Mouse (Mus musculus) embryonic facial prominence, embryonic 12.5 days (tissue): Measurements from ENCODE around the gene Trir. TPM values are rescaled to one million over a fixed set of nuclear protein-coding genes. Genes with fewer than 3 reads are reported as not detected.

Experiments
- ATAC-seq: fragments of 200-750 bp; cut with Nextera tagmentation; 2 replicates; pipeline ENCODE4 v1.8.0; 2017; ENCODE audit not compliant: insufficient number of reproducible peaks, insufficient read depth, low FRiP score, low TSS enrichment
- H3K27ac ChIP-seq: fragments of 300-500 bp; sonication (generic); 2 replicates; pipeline ENCODE4 v1.5.1; 2016; ENCODE audit warnings: mild to moderate bottlenecking
- H3K27me3 ChIP-seq: fragments of 300-500 bp; sonication (generic); 2 replicates; pipeline ENCODE4 v1.6.1; 2016; ENCODE audit warnings: mild to moderate bottlenecking, moderate library complexity
- H3K36me3 ChIP-seq: fragments of 300-500 bp; sonication (generic); 2 replicates; pipeline ENCODE4 v1.6.1; 2016; ENCODE audit warnings: mild to moderate bottlenecking
- H3K4me1 ChIP-seq: fragments of 300-500 bp; sonication (generic); 2 replicates; pipeline ENCODE4 v1.6.1; 2016
- H3K4me2 ChIP-seq: fragments of 300-500 bp; sonication (generic); replicated peaks from 2 replicates; pipeline ENCODE4 v1.6.1; 2016; ENCODE audit warnings: mild to moderate bottlenecking, moderate library complexity
- H3K4me3 ChIP-seq: fragments of 300-500 bp; sonication (generic); 2 replicates; pipeline ENCODE4 v1.5.1; 2016; ENCODE audit warnings: mild to moderate bottlenecking
- H3K9ac ChIP-seq: fragments of 300-500 bp; sonication (generic); 2 replicates; pipeline ENCODE4 v1.6.1; 2016; ENCODE audit warnings: mild to moderate bottlenecking, moderate library complexity
- H3K9me3 ChIP-seq: fragments of 300-500 bp; sonication (generic); 2 replicates; pipeline ENCODE4 v1.6.1; 2016; ENCODE audit warnings: mild to moderate bottlenecking, moderate library complexity
- WGBS: fragments of 180-500 bp; shearing (Covaris S2); methylation state at CpG from one replicate; pipeline ENCODE4 v1.1.7; 2016; 5-methylcytosine and 5-hydroxymethylcytosine counted together
- polyA plus RNA-seq: library from polyadenylated mRNA; unstranded; fragments of >200 nt; fragmentation: Nextera tagmentation; extraction: Ambion mirVana; gene quantifications from 2 replicates; pipeline ENCODE4 v1.2.1, GENCODE M21; 2016

The Trir gene
- polyA plus RNA-seq, 1 experiment from 2014 or later: 160 TPM

- Histone ChIP-seq H3K27ac (peak overlapping the region; percentile 91), H3K9me3 (no peaks in the 10 kb centered on the region), H3K4me2 (peak overlapping the region; percentile 97), H3K27me3 (no peaks in the 10 kb centered on the region), H3K4me1 (peaks cover 34% of the 10 kb centered on the region), H3K36me3 (peaks cover 52% of the 10 kb centered on the region), H3K9ac (peak overlapping the region; percentile 99), H3K4me3 (peak overlapping the region; percentile 96)
- ATAC-seq: no peak
- WGBS: 2% methylated on average over 13 of the region's 13 CpGs
Observed at GRCm38 (mm10) chr8:85027516-85027855, 863 bp downstream of the Trir start.

- peak overlapping the region; percentile 97 for H3K4me2 ChIP-seq
- ATAC-seq: no peak
- no peaks in the 10 kb centered on the region for H3K27me3 ChIP-seq
- 30% methylated on average over 2 of the region's 2 CpGs for WGBS
- peak overlapping the region; percentile 99 for H3K9ac ChIP-seq
- H3K4me3 ChIP-seq: peak overlapping the region; percentile 96
- peaks cover 52% of the 10 kb centered on the region for H3K36me3 ChIP-seq
- H3K9me3 ChIP-seq: no peaks in the 10 kb centered on the region
- peak overlapping the region; percentile 23; the same call in 1 of the 2 replicates for H3K27ac ChIP-seq
- peaks cover 34% of the 10 kb centered on the region for H3K4me1 ChIP-seq
Observed at GRCm38 (mm10) chr8:85027922-85028321, 1.3 kb downstream of the Trir start.

- Histone ChIP-seq H3K4me2 (peak overlapping the region; percentile 97), H3K9me3 (no peaks in the 10 kb centered on the region), H3K27ac (0 out of 2 replicates have a peak overlapping the region, but pooled peaks have one; percentile 23), H3K4me1 (peaks cover 30% of the 10 kb centered on the region), H3K4me3 (no peak overlapping the region), H3K9ac (no peak overlapping the region; the same call in 1 of the 2 replicates), H3K27me3 (no peaks in the 10 kb centered on the region), H3K36me3 (peaks cover 48% of the 10 kb centered on the region)
- no peak for ATAC-seq
- 88% methylated on average over 13 of the region's 14 CpGs for WGBS
Observed at GRCm38 (mm10) chr8:85029271-85029670, 2.6 kb downstream of the Trir start.

- Histone ChIP-seq H3K4me3 (no peak overlapping the region), H3K9ac (no peak overlapping the region), H3K27me3 (no peaks in the 10 kb centered on the region), H3K36me3 (peaks cover 48% of the 10 kb centered on the region), H3K4me1 (peaks cover 23% of the 10 kb centered on the region), H3K27ac (no peak overlapping the region), H3K4me2 (no peak overlapping the region), H3K9me3 (no peaks in the 10 kb centered on the region)
- ATAC-seq: no peak
- WGBS: 86% methylated on average over 4 of the region's 4 CpGs
Observed at GRCm38 (mm10) chr8:85032622-85033311, 6.1 kb downstream of the Trir start.

GRCm38 (mm10) chr8:85033867-85034266 is 7.2 kb downstream of the Trir start:
- no peak overlapping the region for H3K9ac ChIP-seq
- H3K27me3 ChIP-seq: no peaks in the 10 kb centered on the region
- WGBS: 51% methylated on average over 1 of the region's 1 CpGs
- no peak overlapping the region for H3K4me2 ChIP-seq
- H3K36me3 ChIP-seq: peaks cover 46% of the 10 kb centered on the region
- no peak overlapping the region for H3K4me3 ChIP-seq
- H3K4me1 ChIP-seq: peaks cover 20% of the 10 kb centered on the region
- no peak overlapping the region for H3K27ac ChIP-seq
- ATAC-seq: no peak
- H3K9me3 ChIP-seq: no peaks in the 10 kb centered on the region

- Histone ChIP-seq H3K4me1 (peaks cover 19% of the 10 kb centered on the region), H3K36me3 (peaks cover 37% of the 10 kb centered on the region), H3K27me3 (no peaks in the 10 kb centered on the region), H3K9me3 (no peaks in the 10 kb centered on the region), H3K27ac (0 out of 2 replicates have a peak overlapping the region, but pooled peaks have one; percentile 100), H3K9ac (peak overlapping the region; percentile 72), H3K4me3 (peak overlapping the region; percentile 87), H3K4me2 (peak overlapping the region; percentile 78)
- WGBS: 4% methylated on average over 13 of the region's 13 CpGs
- no peak for ATAC-seq
Observed at GRCm38 (mm10) chr8:85034764-85035163, 8.1 kb downstream of the Trir start.

- Histone ChIP-seq H3K36me3 (peaks cover 37% of the 10 kb centered on the region), H3K4me3 (peak overlapping the region; percentile 87), H3K9ac (peak overlapping the region; percentile 72), H3K9me3 (no peaks in the 10 kb centered on the region), H3K27me3 (no peaks in the 10 kb centered on the region), H3K27ac (peak overlapping the region; percentile 100), H3K4me1 (peaks cover 19% of the 10 kb centered on the region), H3K4me2 (peak overlapping the region; percentile 78)
- ATAC-seq: no peak
- WGBS: 7% methylated on average over 12 of the region's 12 CpGs
Observed at GRCm38 (mm10) chr8:85035165-85035727, 8.6 kb downstream of the Trir start.

GRCm38 (mm10) chr8:85035728-85036310 is 9.2 kb downstream of the Trir start:
- peaks cover 19% of the 10 kb centered on the region for H3K4me1 ChIP-seq
- peak overlapping the region; percentile 100 for H3K27ac ChIP-seq
- peak overlapping the region; percentile 87 for H3K4me3 ChIP-seq
- no peaks in the 10 kb centered on the region for H3K9me3 ChIP-seq
- H3K27me3 ChIP-seq: no peaks in the 10 kb centered on the region
- WGBS: under 1% methylated on average over 15 of the region's 15 CpGs
- ATAC-seq: no peak
- peaks cover 38% of the 10 kb centered on the region for H3K36me3 ChIP-seq
- peak overlapping the region; percentile 78 for H3K4me2 ChIP-seq
- peak overlapping the region; percentile 72 for H3K9ac ChIP-seq

- peak overlapping the region; percentile 72 for H3K9ac ChIP-seq
- peak overlapping the region; percentile 100 for H3K27ac ChIP-seq
- H3K4me3 ChIP-seq: peak overlapping the region; percentile 87
- under 1% methylated on average over 9 of the region's 9 CpGs for WGBS
- no peaks in the 10 kb centered on the region for H3K27me3 ChIP-seq
- peak overlapping the region; percentile 78 for H3K4me2 ChIP-seq
- peaks cover 40% of the 10 kb centered on the region for H3K36me3 ChIP-seq
- ATAC-seq: no peak
- H3K9me3 ChIP-seq: no peaks in the 10 kb centered on the region
- peaks cover 19% of the 10 kb centered on the region for H3K4me1 ChIP-seq
Observed at GRCm38 (mm10) chr8:85036381-85036717, 9.7 kb downstream of the Trir start.

GRCm38 (mm10) chr8:85036718-85037365 is 10.2 kb downstream of the Trir start, which contains the start of gene Tnpo2:
Gene Tnpo2, plus strand, starts transcription at chr8:85036915.
- peak within 1 kb of the TSS; percentile 96 for H3K9ac ChIP-seq
- under 1% methylated on average over 59 of the region's 59 CpGs for WGBS
- peak within 1 kb of the TSS; percentile 100 for H3K27ac ChIP-seq
- peak within 1 kb of the TSS; percentile 91 for H3K4me2 ChIP-seq
- H3K9me3 ChIP-seq: no peaks in the 10 kb centered on the region
- ATAC-seq: peak; percentile 81
- peaks cover 19% of the 10 kb centered on the region for H3K4me1 ChIP-seq
- H3K36me3 ChIP-seq: peaks cover 40% of the 10 kb centered on the region
- no peaks in the 10 kb centered on the region for H3K27me3 ChIP-seq
- peak within 1 kb of the TSS; percentile 87 for H3K4me3 ChIP-seq

- 1% methylated on average over 14 of the region's 14 CpGs for WGBS
- Histone ChIP-seq H3K9me3 (no peaks in the 10 kb centered on the region), H3K36me3 (peaks cover 40% of the 10 kb centered on the region), H3K27ac (peak overlapping the region; percentile 100), H3K27me3 (no peaks in the 10 kb centered on the region), H3K4me2 (peak overlapping the region; percentile 91), H3K4me3 (peak overlapping the region; percentile 87), H3K4me1 (peaks cover 19% of the 10 kb centered on the region), H3K9ac (peak overlapping the region; percentile 96)
- ATAC-seq: peak; percentile 69
Observed at GRCm38 (mm10) chr8:85037366-85037680, 10.7 kb downstream of the Trir start.
